Mouse (Mus musculus): ENCODE data around the gene 1700016D06Rik. TPM values are rescaled to one million over a fixed set of nuclear protein-coding genes. Genes with fewer than 3 reads are reported as not detected.

Gene 1700016D06Rik
- total RNA-seq, 2 experiments from 2014 or later = not detected

DNA sequence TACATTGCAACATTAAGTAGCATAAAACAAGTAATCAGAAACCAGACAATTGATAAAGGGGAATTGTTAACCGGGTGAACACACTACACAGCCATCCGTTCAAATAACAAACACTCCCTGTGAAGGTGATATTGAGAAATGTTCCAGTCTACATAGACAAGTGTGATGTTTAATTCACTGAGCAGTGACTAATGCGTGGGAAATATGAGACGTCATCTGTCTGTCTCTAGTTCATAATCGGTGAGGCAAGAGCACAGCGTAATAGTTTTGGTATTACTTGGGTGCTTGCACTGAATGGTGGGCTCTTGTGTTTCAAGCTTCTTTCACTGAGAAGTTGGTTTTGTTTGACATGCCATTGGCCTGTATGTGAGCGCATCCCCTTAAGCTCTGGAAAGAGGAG is 63.3 kb downstream of the 1700016D06Rik start:
- ATAC-seq (replicated peaks; ENCODE audit: low FRiP score, poor library complexity, severe bottlenecking) = no peak

DNA sequence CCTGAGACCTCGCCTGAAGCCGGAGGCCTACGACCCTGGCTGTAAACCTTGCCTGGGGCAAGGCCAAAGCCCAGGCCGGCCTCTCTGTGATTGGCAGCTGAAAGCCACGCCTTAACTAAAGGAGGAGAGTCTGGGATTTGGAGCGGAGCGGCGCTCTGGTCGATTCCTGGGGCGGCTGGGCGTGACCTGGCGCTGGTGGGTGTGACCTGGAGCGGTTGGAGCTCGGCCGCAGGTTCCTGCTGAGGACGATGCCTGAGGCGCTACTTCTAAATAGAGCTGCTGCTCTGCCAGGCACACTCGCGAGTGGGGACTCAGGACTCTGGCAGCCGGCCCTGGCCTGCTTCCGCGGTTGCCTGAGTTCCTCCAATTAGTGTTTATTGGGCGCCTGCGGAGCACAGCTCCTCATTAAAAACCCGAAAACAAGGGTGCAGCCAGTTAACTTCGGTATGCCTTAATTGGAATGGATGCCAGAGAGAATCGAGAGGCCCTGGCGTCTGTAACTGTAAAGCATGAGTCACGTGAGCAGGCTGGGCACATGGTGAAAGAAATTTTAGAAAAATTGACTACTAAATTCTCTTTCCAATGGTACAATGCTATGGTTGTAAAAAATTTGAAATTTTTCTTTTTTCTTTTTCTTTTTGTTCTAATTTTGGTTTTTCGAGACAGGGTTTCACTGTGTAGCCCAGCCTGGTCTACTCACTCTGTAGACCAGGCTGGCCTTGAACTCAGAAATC is 64.4 kb downstream of the 1700016D06Rik start:
- peak; percentile 83 for ATAC-seq (replicated peaks; ENCODE audit: low FRiP score, poor library complexity, severe bottlenecking)

DNA sequence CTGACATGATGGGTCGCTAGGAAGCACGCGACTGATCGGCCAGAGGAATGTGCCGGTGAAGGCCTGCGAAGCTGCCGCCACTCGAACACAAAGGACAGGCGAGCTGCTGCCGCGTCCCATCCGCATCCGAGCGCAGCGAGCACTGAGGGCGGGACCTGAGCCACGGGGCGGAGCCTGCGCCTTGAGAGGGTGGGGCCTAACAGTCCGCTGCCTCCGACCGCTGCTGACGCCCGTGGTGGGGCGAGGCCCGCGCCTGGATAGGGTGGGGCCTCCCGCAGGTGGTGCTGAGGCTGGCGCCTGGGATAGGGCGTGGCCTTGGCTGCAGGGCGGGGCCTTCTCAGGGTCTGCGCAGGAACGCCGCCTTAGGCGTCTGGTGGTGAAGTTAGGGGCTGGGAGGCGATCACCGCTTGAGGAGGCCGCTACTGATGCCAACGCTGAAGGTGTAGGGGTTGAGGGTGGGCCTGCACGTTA is 65.2 kb downstream of the 1700016D06Rik start, which contains the start of gene Ankrd10:
TSS of gene Ankrd10 (minus strand) at position 147 of the 471 bp plus-strand sequence.
- ATAC-seq (replicated peaks; ENCODE audit: low FRiP score, poor library complexity, severe bottlenecking) = peak; percentile 95

DNA sequence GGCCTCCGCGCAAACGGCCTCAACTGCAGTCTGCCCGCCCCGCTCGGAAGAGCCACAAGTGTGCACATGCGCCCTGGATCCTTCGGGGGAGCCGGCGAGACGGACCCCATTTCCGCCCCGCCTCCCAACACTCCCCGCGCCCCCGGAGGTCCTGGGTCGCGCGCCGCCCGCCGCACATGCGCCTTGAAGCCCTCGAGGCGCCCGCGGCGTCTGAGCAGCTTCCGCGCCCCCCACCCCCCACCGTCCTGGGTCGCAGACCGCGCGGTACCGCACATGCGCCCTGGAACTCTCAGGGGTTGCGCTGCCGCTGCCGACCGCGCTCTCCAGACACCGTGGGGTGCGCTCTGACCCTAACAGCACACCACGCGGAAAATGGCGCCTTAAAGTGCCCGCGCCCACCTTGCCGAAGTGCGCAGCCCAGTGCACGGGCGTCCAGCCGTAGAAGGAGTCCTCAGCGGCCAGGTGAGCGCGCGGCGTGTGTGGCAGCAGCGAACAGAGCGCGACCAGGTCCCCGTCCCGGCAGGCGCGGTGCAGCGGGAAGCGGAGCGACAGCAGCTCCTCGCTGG is 65.8 kb downstream of the 1700016D06Rik start:
- peak; percentile 35 for ATAC-seq (replicated peaks; ENCODE audit: low FRiP score, poor library complexity, severe bottlenecking)

DNA sequence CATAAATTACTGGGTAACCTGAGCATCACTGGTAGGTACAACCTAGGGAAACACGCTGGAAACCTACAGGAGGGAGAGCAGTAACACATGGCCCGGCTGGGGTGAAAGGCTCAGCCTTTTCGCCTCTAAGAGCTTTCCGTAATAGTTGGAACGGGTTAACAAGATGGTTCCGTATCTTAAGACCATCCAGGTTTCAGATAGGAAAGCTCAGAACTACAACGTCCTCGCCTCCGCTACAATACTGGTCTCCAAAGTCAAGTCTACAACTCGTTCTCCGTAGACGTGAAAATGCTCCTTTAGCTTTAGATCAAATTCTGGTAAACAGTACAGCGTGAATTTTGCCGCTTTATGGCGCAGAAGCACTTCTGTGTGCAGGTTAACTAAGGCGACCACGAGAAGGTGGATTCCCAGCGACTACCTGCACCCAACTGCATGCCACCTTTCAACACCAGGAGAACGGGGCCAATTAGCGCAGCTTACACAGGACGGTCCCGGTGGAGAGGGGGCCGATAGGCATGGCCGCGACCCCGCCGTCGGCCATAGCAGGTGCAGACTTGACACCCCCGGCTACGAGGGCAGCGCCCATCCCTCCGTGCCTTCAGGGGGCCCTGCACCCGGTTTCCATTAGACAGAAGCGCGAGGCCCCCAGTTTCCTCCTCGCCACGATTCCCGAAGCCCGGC is 66.4 kb downstream of the 1700016D06Rik start:
- ATAC-seq (replicated peaks; ENCODE audit: low FRiP score, poor library complexity, severe bottlenecking) = no peak

DNA sequence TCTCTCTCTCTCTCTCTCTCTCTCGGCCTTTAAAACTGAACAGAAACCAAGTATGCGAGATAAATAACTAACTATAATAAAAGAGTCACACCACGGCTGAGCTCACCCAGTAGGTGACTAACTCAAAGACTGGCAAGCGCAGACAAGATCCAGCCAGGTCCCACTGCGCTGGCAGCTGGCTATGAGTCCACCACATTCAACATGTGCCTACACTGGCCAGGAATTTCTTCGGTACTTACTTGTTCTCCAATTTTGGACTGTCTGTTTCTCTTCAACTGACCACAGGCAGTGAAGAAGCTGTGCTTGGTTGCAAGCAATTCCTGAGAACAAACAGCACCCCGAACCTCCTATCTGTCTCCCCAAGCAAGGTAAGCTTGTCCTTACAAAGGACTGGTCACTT is 67.4 kb downstream of the 1700016D06Rik start:
- no peak for ATAC-seq (replicated peaks; ENCODE audit: low FRiP score, poor library complexity, severe bottlenecking)

DNA sequence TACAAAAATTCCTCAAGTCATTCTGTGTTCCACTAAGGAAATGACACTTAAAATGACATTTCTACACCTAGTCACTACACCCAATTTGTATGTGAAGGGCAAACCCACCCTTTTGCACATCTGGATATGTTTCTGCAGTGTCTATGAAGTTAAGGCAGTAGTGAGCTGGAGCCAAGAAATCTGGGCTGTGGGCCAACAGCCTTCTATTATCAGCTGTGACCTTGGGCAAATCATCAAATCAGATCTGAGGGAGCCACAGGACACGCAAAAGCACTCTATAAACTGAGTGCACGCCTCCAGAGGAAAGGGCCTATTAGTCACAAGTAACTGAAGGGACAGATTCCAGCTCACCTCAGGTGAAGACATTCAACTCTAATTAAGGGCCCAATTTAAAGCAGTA is 68.5 kb downstream of the 1700016D06Rik start:
- no peak for ATAC-seq (replicated peaks; ENCODE audit: low FRiP score, poor library complexity, severe bottlenecking)

DNA sequence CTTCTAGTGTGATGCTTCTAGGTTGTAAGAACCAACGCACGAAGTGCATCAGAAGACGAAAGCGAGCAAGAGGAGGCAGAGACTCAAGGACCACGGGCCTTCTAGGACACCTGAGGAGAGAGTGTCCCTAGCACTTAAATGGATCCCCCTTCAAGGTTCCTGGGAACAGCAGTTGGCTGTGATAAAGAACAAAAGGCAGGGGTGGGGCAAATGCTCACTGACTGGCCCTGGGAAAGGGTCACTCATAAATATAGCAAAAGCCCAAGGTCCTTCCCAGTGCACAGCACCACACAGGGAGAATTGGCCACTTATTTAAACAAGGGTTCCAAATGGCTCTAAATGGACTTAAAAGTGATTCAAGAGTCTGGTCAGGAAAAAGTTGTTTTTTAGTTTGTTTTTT is 71.7 kb downstream of the 1700016D06Rik start:
- ATAC-seq (replicated peaks; ENCODE audit: low FRiP score, poor library complexity, severe bottlenecking) = no peak

DNA sequence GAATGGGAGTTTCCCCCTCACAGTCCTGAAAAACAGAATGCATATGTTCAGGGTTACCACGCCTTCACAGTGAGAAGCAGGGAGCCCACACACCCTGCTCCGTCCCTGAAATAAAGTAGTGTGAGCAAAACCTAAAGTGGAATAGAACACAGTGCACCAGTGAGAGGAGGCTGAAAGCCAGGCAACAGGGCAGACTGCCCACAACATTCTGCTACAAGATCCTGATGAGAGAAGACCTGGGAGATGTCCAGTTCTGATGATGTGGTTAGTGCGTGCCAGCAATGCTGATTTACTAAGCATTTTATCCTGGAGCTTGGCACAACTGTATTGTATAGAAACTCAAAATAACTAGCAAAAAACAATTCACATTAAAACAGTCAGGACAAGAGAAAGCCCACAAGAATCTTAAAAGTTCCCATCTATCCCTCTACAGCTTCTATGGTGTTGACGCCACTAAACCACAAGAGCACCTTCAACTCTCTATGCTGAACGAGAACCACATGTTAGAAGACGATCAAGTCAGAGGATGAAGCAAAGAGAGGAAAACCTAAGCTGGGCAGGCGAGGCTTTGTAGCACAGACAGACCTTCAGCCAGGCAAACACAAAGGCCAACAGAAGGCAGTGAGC is 72.2 kb downstream of the 1700016D06Rik start:
- no peak for ATAC-seq (replicated peaks; ENCODE audit: low FRiP score, poor library complexity, severe bottlenecking)

DNA sequence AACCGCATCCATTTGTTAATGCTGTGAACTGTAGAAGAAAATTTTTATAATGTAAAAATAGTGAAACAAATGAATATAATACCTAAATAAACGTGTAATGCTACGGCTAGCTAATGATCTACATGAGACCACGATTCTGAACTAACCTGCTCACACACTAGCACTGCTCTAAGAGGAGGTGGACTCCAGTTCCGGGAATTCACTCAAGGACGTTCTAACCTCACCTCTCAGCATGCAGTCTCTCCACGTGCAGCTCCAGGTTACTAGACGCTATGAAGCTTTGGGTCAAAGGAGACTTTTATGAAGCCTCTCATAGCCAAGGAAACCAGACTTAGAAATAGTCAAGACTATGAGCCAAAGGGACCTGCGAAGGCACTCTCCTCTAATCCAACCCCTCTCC is 73.1 kb downstream of the 1700016D06Rik start:
- ATAC-seq (replicated peaks; ENCODE audit: low FRiP score, poor library complexity, severe bottlenecking) = no peak

DNA sequence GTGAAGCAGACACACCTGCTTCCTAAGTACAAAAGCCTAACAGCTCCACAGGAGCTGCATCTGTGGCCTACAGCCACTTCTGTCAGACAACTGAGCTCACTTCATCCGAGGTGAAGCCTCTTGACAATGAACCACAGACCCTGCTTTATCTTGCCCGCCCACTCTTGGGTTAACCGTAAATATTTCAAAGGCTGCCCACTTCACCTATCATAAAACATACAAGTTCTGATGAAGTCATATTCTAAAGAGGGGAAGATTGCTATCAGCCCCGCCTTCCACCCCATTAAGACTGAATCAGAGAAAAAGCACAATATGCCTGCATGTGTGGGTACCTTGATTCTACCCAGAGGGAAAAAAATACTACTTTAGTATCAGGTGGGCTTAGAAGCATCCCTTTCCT is 75.8 kb downstream of the 1700016D06Rik start:
- no peak for ATAC-seq (replicated peaks; ENCODE audit: low FRiP score, poor library complexity, severe bottlenecking)

DNA sequence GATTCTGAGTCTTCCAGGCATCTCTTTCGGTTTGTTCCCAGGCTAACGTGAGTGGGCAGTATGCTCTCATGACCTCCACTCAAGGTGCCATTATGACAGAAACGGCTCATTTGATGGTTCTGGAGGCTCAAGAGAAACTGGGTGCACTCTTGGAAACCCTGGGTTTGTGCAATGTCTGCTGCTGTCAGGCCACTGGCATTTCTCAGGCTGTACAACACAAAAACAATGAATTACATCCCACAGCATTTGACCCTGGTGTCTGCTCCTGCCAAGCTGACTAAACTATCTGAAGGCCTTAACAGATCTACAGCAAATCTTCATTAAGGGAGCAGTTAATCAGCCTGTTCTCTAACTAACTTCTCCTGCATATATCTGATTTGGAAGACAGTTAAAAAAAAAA is 81.8 kb downstream of the 1700016D06Rik start:
- ATAC-seq (replicated peaks; ENCODE audit: low FRiP score, poor library complexity, severe bottlenecking) = no peak

DNA sequence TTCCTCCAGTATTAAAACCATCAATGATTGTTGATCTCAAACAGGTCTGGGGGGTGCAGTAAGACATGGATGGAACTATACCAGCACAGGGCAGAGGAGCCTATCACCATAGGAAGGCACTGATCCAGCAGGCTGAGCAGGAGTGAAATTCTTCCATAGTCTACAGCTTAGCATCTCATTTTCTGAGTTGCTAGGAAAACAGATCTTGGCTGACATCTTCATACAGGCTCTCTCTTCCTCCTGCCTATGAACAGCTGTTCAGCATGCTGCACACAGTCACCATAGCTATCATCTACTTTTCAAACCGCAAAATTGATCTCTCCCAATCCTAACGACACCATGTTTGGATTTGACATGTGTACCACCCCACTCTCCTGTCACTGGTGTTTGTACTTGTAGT is 82.8 kb downstream of the 1700016D06Rik start:
- ATAC-seq (replicated peaks; ENCODE audit: low FRiP score, poor library complexity, severe bottlenecking) = no peak

DNA sequence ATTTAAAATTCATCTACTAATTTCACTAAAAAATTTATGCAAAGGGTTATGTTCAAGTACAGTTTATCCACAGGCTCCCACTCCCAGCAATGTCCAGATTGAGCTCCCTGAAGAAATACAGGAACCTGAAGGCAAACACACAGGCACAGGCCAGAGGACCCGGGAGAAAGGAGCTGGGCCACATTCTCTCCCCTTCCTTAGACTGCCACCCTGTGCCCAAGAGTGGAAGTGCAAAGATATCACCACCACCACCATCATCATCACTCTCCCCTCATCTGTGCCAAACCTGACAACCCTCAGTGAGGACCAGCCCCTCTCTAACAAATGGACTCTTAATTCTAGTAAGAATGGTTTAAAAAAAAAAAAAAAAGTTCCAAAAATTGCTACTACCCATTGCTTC is 84.6 kb downstream of the 1700016D06Rik start:
- ATAC-seq (replicated peaks; ENCODE audit: low FRiP score, poor library complexity, severe bottlenecking) = no peak

DNA sequence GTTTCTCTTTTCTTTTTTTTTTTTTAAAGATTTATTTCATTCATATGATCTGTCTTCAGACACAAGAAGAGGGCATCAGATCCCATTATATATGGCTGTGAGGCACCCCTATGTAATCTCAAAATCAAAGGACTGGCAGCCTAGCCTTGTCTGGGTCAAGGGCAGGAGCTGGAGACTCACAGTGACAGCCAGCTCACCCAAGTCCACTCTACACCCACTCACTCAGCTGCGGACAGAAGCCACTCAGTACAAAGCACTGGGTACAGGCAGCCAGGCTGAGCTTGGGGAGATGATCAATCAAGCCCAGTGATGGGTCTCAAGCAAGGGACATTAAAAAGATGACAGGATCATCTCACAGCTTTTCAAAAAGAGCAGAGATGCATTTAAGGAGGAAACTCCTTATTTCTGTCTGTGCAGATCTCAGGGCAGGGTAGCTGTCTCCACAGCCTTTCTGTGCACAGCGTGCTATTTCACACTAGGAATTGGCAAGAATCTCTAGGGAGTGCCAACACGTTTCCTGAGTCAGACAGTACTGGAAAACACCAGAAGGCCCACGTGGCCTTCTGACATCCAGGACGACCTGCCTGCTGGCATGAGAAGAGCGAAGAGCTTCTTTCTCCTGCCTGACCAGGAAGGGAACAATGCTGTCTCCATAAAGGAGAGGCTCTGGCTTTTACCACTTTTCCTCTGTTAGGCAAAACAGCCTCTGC is 86.6 kb downstream of the 1700016D06Rik start:
- ATAC-seq (replicated peaks; ENCODE audit: low FRiP score, poor library complexity, severe bottlenecking) = no peak

DNA sequence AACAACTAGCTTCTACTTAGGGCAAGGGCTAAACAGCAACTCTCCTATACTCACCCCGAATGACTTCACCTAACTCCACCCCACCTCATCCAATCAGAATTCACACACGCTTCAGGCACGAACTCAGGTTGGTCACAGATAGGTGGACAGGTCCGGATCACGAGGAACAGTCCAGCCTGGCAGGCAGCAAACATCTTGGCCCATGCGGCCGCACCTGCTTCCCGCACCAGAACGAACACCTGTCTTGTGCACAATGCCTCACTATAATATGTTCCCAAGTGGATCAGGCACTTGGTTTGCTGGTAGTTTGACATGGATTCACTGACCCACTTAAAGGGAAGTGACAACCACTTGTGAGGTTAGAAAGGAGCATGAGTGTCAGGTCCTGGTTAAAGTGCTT is 92.0 kb downstream of the 1700016D06Rik start:
- no peak for ATAC-seq (replicated peaks; ENCODE audit: low FRiP score, poor library complexity, severe bottlenecking)

Measured in erythroid progenitor cell, adult 5-6 weeks (primary cell).